Comparison of ENCODE assay signal across 28 mouse cellular contexts in genomic region chr11:7040801-7041200, GRCm38 (mm10).
"Had no signal": no experiment of that assay in that cellular context is flagged by ENCODE, and none has a peak within 500 bp of the region (broad histone marks: within the 10 kb centered on the region; RNA-seq: fewer than 3 reads in every experiment).

No protein-coding gene starts in this region.

- H3K4me3 ChIP-seq: embryonic facial prominence, embryonic 12.5 days; embryonic facial prominence, embryonic 13.5 days; embryonic facial prominence, embryonic 15.5 days; erythroblast, embryonic 14.5 days; forebrain, embryonic 10.5 days; forebrain, embryonic 12.5 days; forebrain, embryonic 13.5 days; forebrain, embryonic 15.5 days; gastrocnemius, adult 2 months; heart, adult 2 months; heart, embryonic 10.5 days had no signal

- ATAC-seq: forebrain, embryonic 13.5 days; forebrain, embryonic 14.5 days; forebrain, embryonic 15.5 days; forebrain, embryonic 16.5 days; forebrain, postnatal 0 days had no signal

- H3K9me3 ChIP-seq: embryonic facial prominence, embryonic 12.5 days; embryonic facial prominence, embryonic 13.5 days; embryonic facial prominence, embryonic 15.5 days; forebrain, embryonic 10.5 days; forebrain, embryonic 12.5 days; forebrain, embryonic 13.5 days; forebrain, embryonic 15.5 days; heart, embryonic 10.5 days had no signal

- H3K27me3 ChIP-seq: embryonic facial prominence, embryonic 12.5 days; embryonic facial prominence, embryonic 13.5 days; forebrain, embryonic 12.5 days; forebrain, embryonic 13.5 days; forebrain, embryonic 15.5 days had no signal

- H3K36me3 ChIP-seq: embryonic facial prominence, embryonic 12.5 days; embryonic facial prominence, embryonic 13.5 days; embryonic facial prominence, embryonic 15.5 days; forebrain, embryonic 10.5 days; forebrain, embryonic 12.5 days; forebrain, embryonic 15.5 days; heart, embryonic 10.5 days had no signal

- H3K27ac ChIP-seq: embryonic facial prominence, embryonic 12.5 days; embryonic facial prominence, embryonic 13.5 days; embryonic facial prominence, embryonic 15.5 days; forebrain, embryonic 10.5 days; forebrain, embryonic 12.5 days; forebrain, embryonic 13.5 days; forebrain, embryonic 15.5 days; gastrocnemius, adult 2 months; heart, adult 2 months; heart, embryonic 10.5 days had no signal

- H3K4me2 ChIP-seq: embryonic facial prominence, embryonic 12.5 days; embryonic facial prominence, embryonic 13.5 days; embryonic facial prominence, embryonic 15.5 days; forebrain, embryonic 12.5 days; forebrain, embryonic 13.5 days; forebrain, embryonic 15.5 days had no signal

- H3K9ac ChIP-seq: embryonic facial prominence, embryonic 12.5 days; embryonic facial prominence, embryonic 13.5 days; embryonic facial prominence, embryonic 15.5 days; forebrain, embryonic 12.5 days; forebrain, embryonic 13.5 days; forebrain, embryonic 15.5 days; forebrain, postnatal 0 days had no signal

- DNase-seq: cerebellum, adult 2 months; cerebellum, adult 8-10 months; cerebellum, adult 9-10 months; cerebellum, adult 9-11 months; cerebellum, postnatal 10 days; cerebellum, postnatal 14 days; cerebellum, postnatal 25 days; cerebellum, postnatal 36 days; embryo, embryonic 11 days; forebrain, postnatal 0 days; gastrocnemius, adult 2 months; gastrocnemius, postnatal 10 days; gastrocnemius, postnatal 14 days; gastrocnemius, postnatal 25 days; gastrocnemius, postnatal 36 days; heart, adult 18-20 months; heart, adult 2 months had no signal

- H3K4me1 ChIP-seq: embryonic facial prominence, embryonic 12.5 days; embryonic facial prominence, embryonic 13.5 days; embryonic facial prominence, embryonic 15.5 days; forebrain, embryonic 10.5 days; forebrain, embryonic 12.5 days; forebrain, embryonic 13.5 days; forebrain, embryonic 15.5 days had no signal
